Mouse (Mus musculus): ENCODE measurements around the gene Arid3c. TPM values are rescaled to one million over a fixed set of nuclear protein-coding genes. Genes with fewer than 3 reads are reported as not detected.
"Not testable (repeated sequence)": the region's sequence is repeated elsewhere in the genome, so short reads cannot be mapped to it uniquely, and the experiment has no call there.

Arid3c gene
- total RNA-seq, 1 experiment from 2014 or later, result not detected

- ATAC-seq (replicated peaks in 1 of 2; ENCODE audit: insufficient read depth in 1 of 2, low FRiP score in 2 of 2, low TSS enrichment in 1 of 2, low read depth in 1 of 2, poor library complexity in 2 of 2, severe bottlenecking in 2 of 2), result not testable (repeated sequence)
Measured at GRCm38 (mm10) chr4:41693511-41693910, 37.4 kb downstream of the Arid3c start.

- ATAC-seq (replicated peaks in 1 of 2; ENCODE audit: insufficient read depth in 1 of 2, low FRiP score in 2 of 2, low TSS enrichment in 1 of 2, low read depth in 1 of 2, poor library complexity in 2 of 2, severe bottlenecking in 2 of 2), result not testable (repeated sequence)
Measured at GRCm38 (mm10) chr4:41690014-41690413, 40.9 kb downstream of the Arid3c start.

GRCm38 (mm10) chr4:41688562-41688961, 42.4 kb downstream of the Arid3c start:
- ATAC-seq (replicated peaks in 1 of 2; ENCODE audit: insufficient read depth in 1 of 2, low FRiP score in 2 of 2, low TSS enrichment in 1 of 2, low read depth in 1 of 2, poor library complexity in 2 of 2, severe bottlenecking in 2 of 2), result not testable (repeated sequence)

- ATAC-seq (replicated peaks in 1 of 2; ENCODE audit: insufficient read depth in 1 of 2, low FRiP score in 2 of 2, low TSS enrichment in 1 of 2, low read depth in 1 of 2, poor library complexity in 2 of 2, severe bottlenecking in 2 of 2), result not testable (repeated sequence)
Measured at GRCm38 (mm10) chr4:41685882-41686492, 45.0 kb downstream of the Arid3c start.

- ATAC-seq (replicated peaks in 1 of 2; ENCODE audit: insufficient read depth in 1 of 2, low FRiP score in 2 of 2, low TSS enrichment in 1 of 2, low read depth in 1 of 2, poor library complexity in 2 of 2, severe bottlenecking in 2 of 2), result not testable (repeated sequence)
Measured at GRCm38 (mm10) chr4:41684931-41685453, 46.0 kb downstream of the Arid3c start.

- not testable (repeated sequence) for ATAC-seq (replicated peaks in 1 of 2; ENCODE audit: insufficient read depth in 1 of 2, low FRiP score in 2 of 2, low TSS enrichment in 1 of 2, low read depth in 1 of 2, poor library complexity in 2 of 2, severe bottlenecking in 2 of 2)
Measured at GRCm38 (mm10) chr4:41684131-41684930, 46.6 kb downstream of the Arid3c start.

GRCm38 (mm10) chr4:41683303-41683702, 47.6 kb downstream of the Arid3c start:
- not testable (repeated sequence) for ATAC-seq (replicated peaks in 1 of 2; ENCODE audit: insufficient read depth in 1 of 2, low FRiP score in 2 of 2, low TSS enrichment in 1 of 2, low read depth in 1 of 2, poor library complexity in 2 of 2, severe bottlenecking in 2 of 2)

- ATAC-seq (replicated peaks in 1 of 2; ENCODE audit: insufficient read depth in 1 of 2, low FRiP score in 2 of 2, low TSS enrichment in 1 of 2, low read depth in 1 of 2, poor library complexity in 2 of 2, severe bottlenecking in 2 of 2), result no peak
Measured at GRCm38 (mm10) chr4:41682789-41683188, 48.2 kb downstream of the Arid3c start.

- no peak for ATAC-seq (replicated peaks in 1 of 2; ENCODE audit: insufficient read depth in 1 of 2, low FRiP score in 2 of 2, low TSS enrichment in 1 of 2, low read depth in 1 of 2, poor library complexity in 2 of 2, severe bottlenecking in 2 of 2)
Measured at GRCm38 (mm10) chr4:41681947-41682346, 49.0 kb downstream of the Arid3c start.

GRCm38 (mm10) chr4:41681176-41681575, 49.8 kb downstream of the Arid3c start:
- ATAC-seq (replicated peaks in 1 of 2; ENCODE audit: insufficient read depth in 1 of 2, low FRiP score in 2 of 2, low TSS enrichment in 1 of 2, low read depth in 1 of 2, poor library complexity in 2 of 2, severe bottlenecking in 2 of 2), result no peak

GRCm38 (mm10) chr4:41679291-41679690, 51.7 kb downstream of the Arid3c start:
- no peak for ATAC-seq (replicated peaks in 1 of 2; ENCODE audit: insufficient read depth in 1 of 2, low FRiP score in 2 of 2, low TSS enrichment in 1 of 2, low read depth in 1 of 2, poor library complexity in 2 of 2, severe bottlenecking in 2 of 2)

GRCm38 (mm10) chr4:41678863-41679262, 52.1 kb downstream of the Arid3c start:
- ATAC-seq (replicated peaks in 1 of 2; ENCODE audit: insufficient read depth in 1 of 2, low FRiP score in 2 of 2, low TSS enrichment in 1 of 2, low read depth in 1 of 2, poor library complexity in 2 of 2, severe bottlenecking in 2 of 2), result no peak

- ATAC-seq (replicated peaks in 1 of 2; ENCODE audit: insufficient read depth in 1 of 2, low FRiP score in 2 of 2, low TSS enrichment in 1 of 2, low read depth in 1 of 2, poor library complexity in 2 of 2, severe bottlenecking in 2 of 2), result no peak
Measured at GRCm38 (mm10) chr4:41677006-41677629, 53.8 kb downstream of the Arid3c start.

GRCm38 (mm10) chr4:41676248-41677005, 54.5 kb downstream of the Arid3c start:
- ATAC-seq (replicated peaks in 1 of 2; ENCODE audit: insufficient read depth in 1 of 2, low FRiP score in 2 of 2, low TSS enrichment in 1 of 2, low read depth in 1 of 2, poor library complexity in 2 of 2, severe bottlenecking in 2 of 2), result no peak
